Mouse (Mus musculus): ENCODE data around the gene Ano9. TPM values are rescaled to one million over a fixed set of nuclear protein-coding genes. Genes with fewer than 3 reads are reported as not detected.

Gene Ano9
- polyA plus RNA-seq, 1 experiment from 2014 or later, result 20.3 TPM

GRCm38 (mm10) chr7:141063353-141063752, 54.3 kb downstream of the Ano9 start:
- DNase-seq (ENCODE audit: low spot score) (no peak), ATAC-seq (replicated peaks; ENCODE audit: low FRiP score, low TSS enrichment, low read depth) (no peak)
- no peaks in the 10 kb centered on the region for H3K27me3 ChIP-seq (replicated peaks; ENCODE audit: control insufficient read depth, insufficient read depth, low read length)
- peaks cover 18% of the 10 kb centered on the region for H3K36me3 ChIP-seq (ENCODE audit: control insufficient read depth, insufficient read depth, low read length)
- H3K4me2 ChIP-seq (ENCODE audit: low read length), result no peak overlapping the region
- no peak overlapping the region for H3K27ac ChIP-seq (ENCODE audit: low read depth)
- H3K9ac ChIP-seq (ENCODE audit: low read length), result no peak overlapping the region
- H3K4me3 ChIP-seq (ENCODE audit: low read depth, low read length), result no peak overlapping the region
- WGBS, result 89% methylated on average over 3 of the region's 3 CpGs
- H3K4me1 ChIP-seq (replicated peaks; ENCODE audit: control insufficient read depth, insufficient read depth, low read length), result peaks cover 15% of the 10 kb centered on the region; the same call in 1 of the 2 replicates
- no peaks in the 10 kb centered on the region for H3K9me3 ChIP-seq (ENCODE audit: control insufficient read depth, low read length)

GRCm38 (mm10) chr7:141062525-141062924, 55.1 kb downstream of the Ano9 start:
- H3K4me1 ChIP-seq (replicated peaks; ENCODE audit: control insufficient read depth, insufficient read depth, low read length), result peaks cover 15% of the 10 kb centered on the region; the same call in 1 of the 2 replicates
- no peak overlapping the region for H3K9ac ChIP-seq (ENCODE audit: low read length)
- H3K27ac ChIP-seq (ENCODE audit: low read depth), result no peak overlapping the region
- H3K4me3 ChIP-seq (ENCODE audit: low read depth, low read length), result no peak overlapping the region
- 87% methylated on average over 7 of the region's 7 CpGs for WGBS
- no peak for DNase-seq (ENCODE audit: low spot score)
- ATAC-seq (replicated peaks; ENCODE audit: low FRiP score, low TSS enrichment, low read depth), result no peak
- no peak overlapping the region for H3K4me2 ChIP-seq (ENCODE audit: low read length)
- no peaks in the 10 kb centered on the region for H3K9me3 ChIP-seq (ENCODE audit: control insufficient read depth, low read length)
- H3K36me3 ChIP-seq (ENCODE audit: control insufficient read depth, insufficient read depth, low read length), result peaks cover 17% of the 10 kb centered on the region
- H3K27me3 ChIP-seq (replicated peaks; ENCODE audit: control insufficient read depth, insufficient read depth, low read length), result no peaks in the 10 kb centered on the region

- Histone ChIP-seq H3K4me3 (ENCODE audit: low read depth, low read length) (peak overlapping the region; percentile 74), H3K9ac (ENCODE audit: low read length) (peak overlapping the region; percentile 83), H3K36me3 (ENCODE audit: control insufficient read depth, insufficient read depth, low read length) (peaks cover 15% of the 10 kb centered on the region), H3K27me3 (replicated peaks; ENCODE audit: control insufficient read depth, insufficient read depth, low read length) (no peaks in the 10 kb centered on the region), H3K27ac (ENCODE audit: low read depth) (peak overlapping the region; percentile 27; the same call in 1 of the 2 replicates), H3K9me3 (ENCODE audit: control insufficient read depth, low read length) (no peaks in the 10 kb centered on the region), H3K4me1 (replicated peaks; ENCODE audit: control insufficient read depth, insufficient read depth, low read length) (peaks cover 15% of the 10 kb centered on the region; the same call in 1 of the 2 replicates), H3K4me2 (ENCODE audit: low read length) (peak overlapping the region; percentile 97)
- ATAC-seq (replicated peaks; ENCODE audit: low FRiP score, low TSS enrichment, low read depth) (peak; percentile 59), DNase-seq (ENCODE audit: low spot score) (peak; percentile 66)
- WGBS, result under 1% methylated on average over 36 of the region's 37 CpGs
Measured at GRCm38 (mm10) chr7:141061269-141061692, 56.3 kb downstream of the Ano9 start.

GRCm38 (mm10) chr7:141060426-141061242, 57.0 kb downstream of the Ano9 start, which contains the start of gene B4galnt4:
Gene B4galnt4 (plus strand): TSS chr7:141061104.
- peak within 1 kb of the TSS; percentile 97 for H3K4me2 ChIP-seq (ENCODE audit: low read length)
- H3K27me3 ChIP-seq (replicated peaks; ENCODE audit: control insufficient read depth, insufficient read depth, low read length), result no peaks in the 10 kb centered on the region
- H3K36me3 ChIP-seq (ENCODE audit: control insufficient read depth, insufficient read depth, low read length), result peaks cover 15% of the 10 kb centered on the region
- peak within 1 kb of the TSS; percentile 27; the same call in 1 of the 2 replicates for H3K27ac ChIP-seq (ENCODE audit: low read depth)
- peak; percentile 90 for DNase-seq (ENCODE audit: low spot score)
- peak; percentile 94 for ATAC-seq (replicated peaks; ENCODE audit: low FRiP score, low TSS enrichment, low read depth)
- H3K4me1 ChIP-seq (replicated peaks; ENCODE audit: control insufficient read depth, insufficient read depth, low read length), result peaks cover 15% of the 10 kb centered on the region; the same call in 1 of the 2 replicates
- H3K9ac ChIP-seq (ENCODE audit: low read length), result peak within 1 kb of the TSS; percentile 83
- WGBS, result under 1% methylated on average over 72 of the region's 72 CpGs
- H3K4me3 ChIP-seq (ENCODE audit: low read depth, low read length), result peak within 1 kb of the TSS; percentile 74
- H3K9me3 ChIP-seq (ENCODE audit: control insufficient read depth, low read length), result no peaks in the 10 kb centered on the region

GRCm38 (mm10) chr7:141059929-141060328, 57.7 kb downstream of the Ano9 start:
- 81% methylated on average over 2 of the region's 2 CpGs for WGBS
- H3K4me3 ChIP-seq (ENCODE audit: low read depth, low read length), result peak overlapping the region; percentile 74
- H3K9ac ChIP-seq (ENCODE audit: low read length), result peak overlapping the region; percentile 83; the same call in 1 of the 2 replicates

GRCm38 (mm10) chr7:141058601-141059341, 58.8 kb downstream of the Ano9 start:
- ATAC-seq (replicated peaks; ENCODE audit: low FRiP score, low TSS enrichment, low read depth) (no peak), DNase-seq (ENCODE audit: low spot score) (no peak)
- Histone ChIP-seq H3K27me3 (replicated peaks; ENCODE audit: control insufficient read depth, insufficient read depth, low read length) (no peaks in the 10 kb centered on the region), H3K9me3 (ENCODE audit: control insufficient read depth, low read length) (no peaks in the 10 kb centered on the region), H3K4me1 (replicated peaks; ENCODE audit: control insufficient read depth, insufficient read depth, low read length) (peaks cover 13% of the 10 kb centered on the region; the same call in 1 of the 2 replicates), H3K9ac (ENCODE audit: low read length) (no peak overlapping the region), H3K4me3 (ENCODE audit: low read depth, low read length) (no peak overlapping the region), H3K4me2 (ENCODE audit: low read length) (no peak overlapping the region), H3K27ac (ENCODE audit: low read depth) (no peak overlapping the region), H3K36me3 (ENCODE audit: control insufficient read depth, insufficient read depth, low read length) (peaks cover 2% of the 10 kb centered on the region)
- WGBS, result 91% methylated on average over 14 of the region's 14 CpGs

More at GRCm38 (mm10) chr7:141059929-141060328, 57.7 kb downstream of the Ano9 start:
- H3K4me2 ChIP-seq (ENCODE audit: low read length), result peak overlapping the region; percentile 97
- H3K36me3 ChIP-seq (ENCODE audit: control insufficient read depth, insufficient read depth, low read length), result peaks cover 14% of the 10 kb centered on the region
- H3K9me3 ChIP-seq (ENCODE audit: control insufficient read depth, low read length), result no peaks in the 10 kb centered on the region
- no peak for DNase-seq (ENCODE audit: low spot score)
- H3K27me3 ChIP-seq (replicated peaks; ENCODE audit: control insufficient read depth, insufficient read depth, low read length), result no peaks in the 10 kb centered on the region
- H3K4me1 ChIP-seq (replicated peaks; ENCODE audit: control insufficient read depth, insufficient read depth, low read length), result peaks cover 15% of the 10 kb centered on the region; the same call in 1 of the 2 replicates
- peak; percentile 9; the same call in 1 of the 2 replicates for ATAC-seq (replicated peaks; ENCODE audit: low FRiP score, low TSS enrichment, low read depth)
- H3K27ac ChIP-seq (ENCODE audit: low read depth), result no peak overlapping the region

GRCm38 (mm10) chr7:141057541-141057940, 60.1 kb downstream of the Ano9 start:
- Histone ChIP-seq H3K4me2 (ENCODE audit: low read length) (no peak overlapping the region), H3K4me1 (replicated peaks; ENCODE audit: control insufficient read depth, insufficient read depth, low read length) (peaks cover 11% of the 10 kb centered on the region; the same call in 1 of the 2 replicates), H3K4me3 (ENCODE audit: low read depth, low read length) (no peak overlapping the region), H3K27me3 (replicated peaks; ENCODE audit: control insufficient read depth, insufficient read depth, low read length) (no peaks in the 10 kb centered on the region), H3K36me3 (ENCODE audit: control insufficient read depth, insufficient read depth, low read length) (no peaks in the 10 kb centered on the region), H3K27ac (ENCODE audit: low read depth) (no peak overlapping the region), H3K9me3 (ENCODE audit: control insufficient read depth, low read length) (no peaks in the 10 kb centered on the region), H3K9ac (ENCODE audit: low read length) (no peak overlapping the region)
- DNase-seq (ENCODE audit: low spot score), result no peak
- no peak for ATAC-seq (replicated peaks; ENCODE audit: low FRiP score, low TSS enrichment, low read depth)
- WGBS, result 96% methylated on average over 1 of the region's 1 CpGs

GRCm38 (mm10) chr7:141056976-141057375, 60.6 kb downstream of the Ano9 start:
- Histone ChIP-seq H3K4me3 (ENCODE audit: low read depth, low read length) (no peak overlapping the region), H3K9ac (ENCODE audit: low read length) (no peak overlapping the region), H3K27ac (ENCODE audit: low read depth) (no peak overlapping the region), H3K4me1 (replicated peaks; ENCODE audit: control insufficient read depth, insufficient read depth, low read length) (peaks cover 8% of the 10 kb centered on the region; the same call in 1 of the 2 replicates), H3K4me2 (ENCODE audit: low read length) (no peak overlapping the region), H3K27me3 (replicated peaks; ENCODE audit: control insufficient read depth, insufficient read depth, low read length) (no peaks in the 10 kb centered on the region), H3K9me3 (ENCODE audit: control insufficient read depth, low read length) (no peaks in the 10 kb centered on the region), H3K36me3 (ENCODE audit: control insufficient read depth, insufficient read depth, low read length) (no peaks in the 10 kb centered on the region)
- DNase-seq (ENCODE audit: low spot score) (no peak), ATAC-seq (replicated peaks; ENCODE audit: low FRiP score, low TSS enrichment, low read depth) (no peak)
- WGBS, result 84% methylated on average over 6 of the region's 6 CpGs
